Mouse (Mus musculus) MEL (cell line): Measurements from ENCODE around the gene Kif3b. TPM values are rescaled to one million over a fixed set of nuclear protein-coding genes. Genes with fewer than 3 reads are reported as not detected.

ENCODE experiments used
- DNase-seq: peaks from one replicate; pipeline ENCODE4 v3.0.0; 2011; ENCODE audit warnings: low read depth, low spot score
- H3K27ac ChIP-seq: 2 replicates; pipeline ENCODE4 v1.5.1; 2012; ENCODE audit warnings: low read depth, mild to moderate bottlenecking, control low read depth, low read length, moderate library complexity; ENCODE audit not compliant: control insufficient read depth
- H3K27me3 ChIP-seq, 2 experiments: fragments of 150-350 bp in 1 of 2; sonication (generic) in 1 of 2; 2 replicates each; pipeline ENCODE4 v1.6.1; 2012; ENCODE audit warnings: low read length in 2 of 2, mild to moderate bottlenecking in 2 of 2, improper control_type of control experiment in 1 of 2, moderate library complexity in 1 of 2; ENCODE audit not compliant: insufficient read depth in 2 of 2, control insufficient read depth in 1 of 2
- H3K36me3 ChIP-seq, 2 experiments: 2 replicates each; pipeline ENCODE4 v1.6.1; 2012 to 2014; ENCODE audit warnings: low read length in 2 of 2, improper control_type of control experiment in 1 of 2, inconsistent platforms in 1 of 2, mild to moderate bottlenecking in 1 of 2; ENCODE audit not compliant: insufficient read depth in 2 of 2, control insufficient read depth in 1 of 2
- H3K4me1 ChIP-seq, 2 experiments: fragments of 150-350 bp in 1 of 2; sonication (generic) in 1 of 2; 2 replicates each; pipeline ENCODE4 v1.6.1; 2012; ENCODE audit warnings: low read length in 2 of 2, improper control_type of control experiment in 1 of 2, mild to moderate bottlenecking in 1 of 2; ENCODE audit not compliant: insufficient read depth in 2 of 2, control insufficient read depth in 1 of 2
- H3K4me3 ChIP-seq, 2 experiments: fragments of 150-350 bp in 1 of 2; sonication (generic) in 1 of 2; 2 replicates each; pipeline ENCODE4 v1.5.1; 2012; ENCODE audit warnings: low read depth in 2 of 2, low read length in 2 of 2, mild to moderate bottlenecking in 2 of 2, moderate library complexity in 2 of 2, control low read depth in 1 of 2, improper control_type of control experiment in 1 of 2; ENCODE audit not compliant: control insufficient read depth in 1 of 2, insufficient read depth in 1 of 2
- H3K79me2 ChIP-seq: 2 replicates; pipeline ENCODE4 v1.6.1; 2012; ENCODE audit warnings: mild to moderate bottlenecking, low read length, moderate library complexity; ENCODE audit not compliant: control insufficient read depth, poor library complexity, insufficient read depth
- H3K9ac ChIP-seq: 2 replicates; pipeline ENCODE4 v1.6.1; 2012; ENCODE audit warnings: low read depth, mild to moderate bottlenecking, control low read depth, low read length, moderate library complexity; ENCODE audit not compliant: control insufficient read depth, poor library complexity, severe bottlenecking
- H3K9me3 ChIP-seq: fragments of 150-350 bp; sonication (generic); replicated peaks from 2 replicates; pipeline ENCODE4 v1.6.1; 2012; ENCODE audit warnings: mild to moderate bottlenecking, low read length, improper control_type of control experiment, moderate library complexity; ENCODE audit not compliant: insufficient read depth
- BHLHE40 ChIP-seq: IDR thresholded peaks from 2 replicates; pipeline ENCODE4 v1.6.1; 2012; ENCODE audit warnings: low read depth, mild to moderate bottlenecking, inconsistent platforms, low read length, improper control_type of control experiment, borderline replicate concordance
- ELF1 ChIP-seq: IDR thresholded peaks from 2 replicates; pipeline ENCODE4 v1.6.1; 2014; ENCODE audit warnings: low read depth, mild to moderate bottlenecking, inconsistent platforms, low read length, improper control_type of control experiment, moderate library complexity
- EP300 ChIP-seq, 2 experiments: IDR thresholded peaks; 2 replicates each; pipeline ENCODE4 v1.6.1; 2011; ENCODE audit warnings: improper control_type of control experiment in 2 of 2, low read length in 2 of 2, low read depth in 1 of 2, mild to moderate bottlenecking in 1 of 2
- ETS1 ChIP-seq: IDR thresholded peaks from 2 replicates; pipeline ENCODE4 v1.6.1; 2012; ENCODE audit warnings: low read depth, mild to moderate bottlenecking, inconsistent platforms, low read length, improper control_type of control experiment, moderate library complexity
- GATA1 ChIP-seq: IDR thresholded peaks from 2 replicates; pipeline ENCODE4 v1.6.1; 2011; ENCODE audit warnings: low read depth, low read length, improper control_type of control experiment
- HCFC1 ChIP-seq: IDR thresholded peaks from 2 replicates; pipeline ENCODE4 v1.6.1; 2012; ENCODE audit warnings: low read depth, mild to moderate bottlenecking, inconsistent platforms, low read length, improper control_type of control experiment, moderate library complexity
- MAZ ChIP-seq: IDR thresholded peaks from 2 replicates; pipeline ENCODE4 v1.6.1; 2012; ENCODE audit warnings: low read depth, mild to moderate bottlenecking, inconsistent platforms, low read length, improper control_type of control experiment
- MXI1 ChIP-seq: IDR thresholded peaks from 2 replicates; pipeline ENCODE4 v1.6.1; 2011; ENCODE audit warnings: mild to moderate bottlenecking, low read depth, low read length, improper control_type of control experiment
- MYB ChIP-seq: IDR thresholded peaks from 2 replicates; pipeline ENCODE4 v1.6.1; 2011; ENCODE audit warnings: mild to moderate bottlenecking, low read depth, low read length, improper control_type of control experiment
- MYC ChIP-seq: IDR thresholded peaks from 2 replicates; pipeline ENCODE4 v1.6.1; 2011; ENCODE audit warnings: low read depth, mild to moderate bottlenecking, low read length, improper control_type of control experiment, moderate library complexity
- NRF1 ChIP-seq: IDR thresholded peaks from 2 replicates; pipeline ENCODE4 v1.6.1; 2014; ENCODE audit warnings: low read depth, mild to moderate bottlenecking, inconsistent platforms, low read length, improper control_type of control experiment, moderate library complexity; ENCODE audit not compliant: poor library complexity, insufficient read depth, severe bottlenecking
- POLR2A ChIP-seq, 2 experiments: IDR thresholded peaks; 2 replicates each; pipeline ENCODE4 v1.6.1; 2011 to 2012; ENCODE audit warnings: low read length in 2 of 2, mild to moderate bottlenecking in 2 of 2, control low read depth in 1 of 2, improper control_type of control experiment in 1 of 2, low read depth in 1 of 2, moderate library complexity in 1 of 2; ENCODE audit not compliant: control insufficient read depth in 1 of 2, insufficient read depth in 1 of 2, poor library complexity in 1 of 2
- POLR2AphosphoS5 ChIP-seq: IDR thresholded peaks from 2 replicates; pipeline ENCODE4 v1.6.1; 2012; ENCODE audit warnings: low read depth, borderline replicate concordance, mild to moderate bottlenecking, inconsistent platforms, low read length, moderate library complexity, mixed read lengths
- RCOR1 ChIP-seq: IDR thresholded peaks from 2 replicates; pipeline ENCODE4 v1.6.1; 2012; ENCODE audit warnings: low read depth, mild to moderate bottlenecking, inconsistent platforms, low read length, improper control_type of control experiment
- SIN3A ChIP-seq: IDR thresholded peaks from 2 replicates; pipeline ENCODE4 v1.6.1; 2012; ENCODE audit warnings: low read length, improper control_type of control experiment, inconsistent platforms
- SMC3 ChIP-seq: IDR thresholded peaks from 2 replicates; pipeline ENCODE4 v1.6.1; 2011; ENCODE audit warnings: low read depth, low read length, improper control_type of control experiment
- UBTF ChIP-seq: IDR thresholded peaks from 2 replicates; pipeline ENCODE4 v1.6.1; 2012; ENCODE audit warnings: low read depth, mild to moderate bottlenecking, inconsistent platforms, low read length, improper control_type of control experiment, moderate library complexity, borderline replicate concordance; ENCODE audit not compliant: insufficient read depth
- ZKSCAN1 ChIP-seq: IDR thresholded peaks from 2 replicates; pipeline ENCODE4 v1.6.1; 2012; ENCODE audit warnings: low read depth, mild to moderate bottlenecking, inconsistent platforms, low read length, improper control_type of control experiment, moderate library complexity
- ZMIZ1 ChIP-seq: IDR thresholded peaks from 2 replicates; pipeline ENCODE4 v1.6.1; 2012; ENCODE audit warnings: low read depth, mild to moderate bottlenecking, inconsistent platforms, low read length, improper control_type of control experiment, moderate library complexity
- ZNF384 ChIP-seq: IDR thresholded peaks from 2 replicates; pipeline ENCODE4 v1.6.1; 2012; ENCODE audit warnings: low read depth, mild to moderate bottlenecking, inconsistent platforms, low read length, improper control_type of control experiment
- polyA plus RNA-seq, 2 experiments: library from polyadenylated mRNA; stranded (reverse) in 1 of 2; unstranded in 1 of 2; fragments of >175 nt in 1 of 2; fragments of >200 nt in 1 of 2; gene quantifications; 2 replicates each; pipeline versions ENCODE4 v1.2.1 to v1.2.4; 2012; ENCODE audit warnings: low replicate concordance in 2 of 2, low read depth in 1 of 2; ENCODE audit not compliant: insufficient read length in 2 of 2, insufficient read depth in 1 of 2, missing spikeins in 1 of 2
- total RNA-seq: library from RNA; depleted of rRNA; stranded (reverse); fragments of 300-350 nt; gene quantifications from 2 replicates; pipeline ENCODE4 v1.2.3, GENCODE M21; 2012; rRNA removed

The Kif3b gene
- 10.0 and 11.0 TPM in 2 replicates for total RNA-seq
- polyA plus RNA-seq: 10 to 100 TPM; 17.9 to 34.2 TPM

GRCm38 (mm10) chr2:153290938-153291928 lies at the start of gene Kif3b:
Gene Kif3b (plus strand): TSS chr2:153291413.
- Histone ChIP-seq H3K27ac (peak within 1 kb of the TSS; percentile 69), H3K9me3 (no peaks in the 10 kb centered on the region), H3K4me1 (peaks cover 0 to 34% of the 10 kb centered on the region in 2 experiments), H3K79me2 (peaks cover 24% of the 10 kb centered on the region), H3K9ac (peak within 1 kb of the TSS; percentile 79), H3K36me3 (peaks cover 0 to 8% of the 10 kb centered on the region in 2 experiments; a peak in 2 of 4 replicates), H3K4me3 (peak within 1 kb of the TSS; percentile 69 to 83), H3K27me3 (no peaks in the 10 kb centered on the region)
- TF ChIP-seq MYB (no peak), POLR2AphosphoS5 (no peak), ELF1 (peak; percentile 97), SIN3A (peak; percentile 100), POLR2A (IDR thresholded peaks at IDR 0.05; ENCODE audit: control insufficient read depth in 1 of 2, insufficient read depth in 1 of 2, low read depth in 1 of 2, low read length in 2 of 2, poor library complexity in 1 of 2) (peak in 1 of 2 experiments; percentile 60; a peak in 1 of 4 replicates), GATA1 (peak; percentile 41; the same call in 1 of the 2 replicates), ZNF384 (no peak), ETS1 (peak; percentile 77), ZKSCAN1 (0 out of 2 replicates have a peak, but pooled peaks have one; percentile 22), EP300 (IDR thresholded peaks at IDR 0.05; ENCODE audit: low read depth in 1 of 2, low read length in 2 of 2) (peak in 1 of 2 experiments; percentile 20; a peak in 2 of 4 replicates), MYC (0 out of 2 replicates have a peak, but pooled peaks have one; percentile 39), MXI1 (peak; percentile 93), HCFC1 (peak; percentile 92), MAZ (peak; percentile 17; the same call in 1 of the 2 replicates)
- peak; percentile 94 for DNase-seq

GRCm38 (mm10) chr2:153242156-153242555 lies 49.1 kb upstream of the Kif3b start:
- TF ChIP-seq ETS1 (no peak), BHLHE40 (no peak), RCOR1 (no peak), MYC (no peak), SMC3 (no peak), ZMIZ1 (no peak), UBTF (no peak), NRF1 (no peak)
- Histone ChIP-seq H3K27ac (peak overlapping the region; percentile 93), H3K9me3 (no peaks in the 10 kb centered on the region), H3K4me3 (peak overlapping the region; percentile 85 to 94), H3K4me1 (peaks cover 14 to 18% of the 10 kb centered on the region in 2 experiments), H3K36me3 (peaks cover 6 to 32% of the 10 kb centered on the region in 2 experiments), H3K27me3 (no peaks in the 10 kb centered on the region), H3K79me2 (peaks cover 46% of the 10 kb centered on the region), H3K9ac (peak overlapping the region; percentile 98)
- DNase-seq: no peak
